Mouse (Mus musculus) spleen, adult 2 months (tissue): ENCODE measurements around the gene Sec16a. TPM values are rescaled to one million over a fixed set of nuclear protein-coding genes. Genes with fewer than 3 reads are reported as not detected.
A peak's percentile ranks its signal among the peaks of the same experiment; 100 is the strongest.

ENCODE experiments used
- DNase-seq, 2 experiments: peaks; one replicate each; pipeline versions ENCODE4 v3.0.0 to v3.0.0-alpha.2; 2012 to 2021; ENCODE audit warnings: low spot score in 2 of 2, low read depth in 1 of 2
- H3K27ac ChIP-seq: fragments of 200-500 bp; 2 replicates; pipeline ENCODE4 v1.5.1; 2012; ENCODE audit warnings: low read length, inconsistent platforms; ENCODE audit not compliant: insufficient read depth
- H3K27me3 ChIP-seq: fragments of 200-500 bp; 2 replicates; pipeline ENCODE4 v1.6.1; 2012; ENCODE audit warnings: mild to moderate bottlenecking, moderate library complexity, low read length, inconsistent platforms; ENCODE audit not compliant: control insufficient read depth, insufficient read depth
- H3K36me3 ChIP-seq: fragments of 200-500 bp; 2 replicates; pipeline ENCODE4 v1.6.1; 2012; ENCODE audit warnings: mild to moderate bottlenecking, low read length, inconsistent platforms; ENCODE audit not compliant: control insufficient read depth, insufficient read depth
- H3K4me1 ChIP-seq: fragments of 200-500 bp; 2 replicates; pipeline ENCODE4 v1.6.1; 2011; ENCODE audit warnings: inconsistent platforms; ENCODE audit not compliant: control insufficient read depth, insufficient read depth, insufficient read length
- H3K4me3 ChIP-seq: fragments of 200-500 bp; 2 replicates; pipeline ENCODE4 v1.5.1; 2011; ENCODE audit warnings: mild to moderate bottlenecking, inconsistent platforms; ENCODE audit not compliant: insufficient read depth, insufficient read length; ENCODE audit errors: extremely low read depth
- CTCF ChIP-seq: fragments of 200-500 bp; IDR thresholded peaks from 2 replicates; pipeline ENCODE4 v1.5.1; 2011; ENCODE audit warnings: mild to moderate bottlenecking, inconsistent platforms; ENCODE audit not compliant: insufficient read depth, insufficient read length, insufficient replicate concordance; ENCODE audit errors: extremely low read depth
- POLR2A ChIP-seq: fragments of 200-500 bp; IDR thresholded peaks from 2 replicates; pipeline ENCODE4 v1.6.1; 2011; ENCODE audit warnings: low read depth, low read length, inconsistent platforms
- WGBS: fragments of 180-500 bp; shearing (Covaris S2); methylation state at CpG from one replicate; pipeline ENCODE4 v1.1.7; 2018; 5-methylcytosine and 5-hydroxymethylcytosine counted together
- polyA plus RNA-seq: library from polyadenylated mRNA; depleted of rRNA; stranded (reverse); fragments of >200 nt; gene quantifications from 2 replicates; pipeline ENCODE4 v1.2.3, GENCODE M21; 2012

Gene Sec16a
- polyA plus RNA-seq, 1 experiment = 65.2 TPM

GRCm38 (mm10) chr2:26481724-26482495, 36.9 kb upstream of the Sec16a start:
- Histone ChIP-seq H3K4me1 (peaks cover 33% of the 10 kb centered on the region; the same call in 1 of the 2 replicates), H3K36me3 (peaks cover 25% of the 10 kb centered on the region), H3K27ac (no peak overlapping the region), H3K27me3 (no peaks in the 10 kb centered on the region), H3K4me3 (no peak overlapping the region)
- no peak for DNase-seq
- WGBS = 88% methylated on average over 10 of the region's 10 CpGs
- no peak for TF ChIP-seq CTCF
- TF ChIP-seq POLR2A = no peak

DNA sequence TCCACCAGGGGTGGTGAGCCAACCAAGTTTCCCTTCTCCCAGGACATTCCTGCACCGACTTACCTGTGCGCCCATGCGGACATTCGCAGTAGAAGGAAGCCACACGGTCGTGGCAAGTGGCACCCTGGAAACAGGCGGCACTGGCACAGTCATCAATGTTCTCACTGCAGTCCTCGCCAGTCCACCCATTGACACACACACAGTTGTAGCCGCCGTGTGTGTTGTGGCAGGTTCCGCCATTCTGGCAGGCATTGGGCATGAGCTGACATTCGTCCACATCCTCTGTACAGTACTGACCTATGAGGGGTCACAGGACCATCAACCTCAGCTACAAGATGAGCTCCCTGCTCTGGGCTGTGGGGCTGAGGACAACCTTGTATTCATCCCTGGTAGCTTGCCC, 35.9 kb upstream of the Sec16a start:
- 96% methylated on average over 12 of the region's 12 CpGs for WGBS
- H3K4me1 ChIP-seq = peaks cover 24% of the 10 kb centered on the region; the same call in 1 of the 2 replicates
- TF ChIP-seq CTCF = no peak
- TF ChIP-seq POLR2A = no peak
- peaks cover 30% of the 10 kb centered on the region for H3K36me3 ChIP-seq
- no peak overlapping the region for H3K27ac ChIP-seq
- DNase-seq = no peak
- no peak overlapping the region for H3K4me3 ChIP-seq
- no peaks in the 10 kb centered on the region for H3K27me3 ChIP-seq

GRCm38 (mm10) chr2:26478685-26479205, 33.7 kb upstream of the Sec16a start:
- Histone ChIP-seq H3K36me3 (peaks cover 41% of the 10 kb centered on the region), H3K27me3 (no peaks in the 10 kb centered on the region), H3K27ac (no peak overlapping the region), H3K4me1 (peaks cover 12% of the 10 kb centered on the region; the same call in 1 of the 2 replicates), H3K4me3 (no peak overlapping the region)
- 91% methylated on average over 2 of the region's 2 CpGs for WGBS
- no peak for DNase-seq
- no peak for TF ChIP-seq CTCF
- no peak for TF ChIP-seq POLR2A

DNA sequence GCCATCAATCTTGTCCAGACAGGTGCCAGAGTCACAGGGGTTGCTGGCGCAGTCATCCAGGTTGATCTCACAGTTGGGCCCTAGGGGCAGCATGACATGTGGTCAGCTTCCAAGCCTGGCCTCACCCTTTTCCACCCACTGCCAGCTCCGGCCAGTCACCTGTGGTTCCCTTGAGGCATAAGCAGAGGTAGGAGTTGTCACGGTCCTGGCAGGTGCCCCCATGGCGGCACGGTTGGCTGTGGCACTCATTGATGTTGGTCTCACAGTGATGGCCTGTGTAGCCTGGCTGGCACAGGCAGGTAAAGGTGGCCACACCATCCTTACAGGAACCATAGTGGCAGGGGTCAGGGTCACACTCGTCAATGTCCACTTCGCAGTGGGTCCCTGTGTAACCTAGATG, 32.9 kb upstream of the Sec16a start:
- peaks cover 41% of the 10 kb centered on the region for H3K36me3 ChIP-seq
- 93% methylated on average over 7 of the region's 7 CpGs for WGBS
- TF ChIP-seq CTCF (no peak), POLR2A (no peak)

DNA sequence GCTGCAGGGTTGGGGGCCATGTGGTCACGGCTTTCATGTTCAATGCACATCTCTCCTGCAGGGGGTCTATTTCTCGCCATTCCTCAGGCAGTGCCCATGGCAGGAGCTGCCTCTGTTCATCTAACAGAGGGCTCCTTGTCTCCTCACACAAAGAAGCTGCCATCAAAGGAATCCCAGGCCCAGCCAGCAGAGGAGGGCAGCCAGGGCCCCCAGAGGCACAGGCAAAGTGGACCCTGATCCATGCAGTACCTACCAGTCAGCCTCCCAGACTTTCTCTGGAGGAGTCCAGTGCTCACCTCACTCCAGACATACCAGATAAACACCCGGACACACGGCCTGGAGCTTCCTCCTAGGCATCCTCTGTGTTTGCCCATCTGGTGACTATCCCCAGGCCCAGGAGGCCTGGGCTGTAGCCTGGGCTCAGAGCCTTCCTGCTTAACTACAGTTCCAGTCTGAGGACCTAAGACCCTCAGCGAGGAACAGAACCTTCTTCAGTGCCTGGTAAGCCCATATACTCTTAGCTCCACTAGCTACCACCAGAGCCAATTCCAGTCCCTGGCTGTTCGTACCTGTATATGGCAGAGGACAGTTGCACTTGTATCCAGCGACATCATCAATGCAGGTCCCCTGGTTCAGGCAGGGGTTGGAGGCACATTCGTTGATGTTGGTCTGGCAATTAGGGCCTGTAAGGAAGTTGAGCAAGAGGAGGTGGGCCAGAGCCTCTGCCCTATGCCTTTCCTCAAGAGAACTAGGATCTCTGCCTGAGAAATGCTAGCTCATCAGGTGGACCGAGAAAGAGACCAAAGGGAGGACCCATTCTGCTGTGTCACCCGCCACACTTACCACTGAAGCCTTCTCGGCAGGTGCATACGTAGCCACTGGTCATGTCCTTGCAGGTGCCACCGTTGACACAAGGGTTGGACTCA, 30.8 kb upstream of the Sec16a start:
- TF ChIP-seq POLR2A (no peak), CTCF (no peak)
- no peaks in the 10 kb centered on the region for H3K27me3 ChIP-seq
- H3K27ac ChIP-seq = peak overlapping the region; percentile 17; the same call in 1 of the 2 replicates
- no peak overlapping the region for H3K4me3 ChIP-seq
- WGBS = 79% methylated on average over 13 of the region's 13 CpGs
- peaks cover 6% of the 10 kb centered on the region; the same call in 1 of the 2 replicates for H3K4me1 ChIP-seq
- DNase-seq = no peak
- peaks cover 41% of the 10 kb centered on the region for H3K36me3 ChIP-seq

More for the DNA sequence above, 32.9 kb upstream of the Sec16a start:
- no peaks in the 10 kb centered on the region for H3K27me3 ChIP-seq
- H3K27ac ChIP-seq = no peak overlapping the region
- H3K4me1 ChIP-seq = peaks cover 8% of the 10 kb centered on the region; the same call in 1 of the 2 replicates
- no peak overlapping the region for H3K4me3 ChIP-seq
- no peak for DNase-seq

- WGBS = 58% methylated on average over 9 of the region's 9 CpGs
- Histone ChIP-seq H3K27ac (peak overlapping the region; percentile 29; the same call in 1 of the 2 replicates), H3K36me3 (peaks cover 42% of the 10 kb centered on the region), H3K4me1 (peaks cover 6% of the 10 kb centered on the region; the same call in 1 of the 2 replicates), H3K27me3 (no peaks in the 10 kb centered on the region), H3K4me3 (no peak overlapping the region)
- no peak for TF ChIP-seq CTCF
- TF ChIP-seq POLR2A = no peak
- no peak for DNase-seq
These were observed 29.9 kb upstream of the Sec16a start for GRCm38 (mm10) chr2:26474789-26475504.
